Mouse (Mus musculus): ENCODE data around the gene Nphp4. TPM values are rescaled to one million over a fixed set of nuclear protein-coding genes. Genes with fewer than 3 reads are reported as not detected.

Gene Nphp4
- polyA plus RNA-seq, 1 experiment from 2014 or later, result 4.0 TPM

DNA sequence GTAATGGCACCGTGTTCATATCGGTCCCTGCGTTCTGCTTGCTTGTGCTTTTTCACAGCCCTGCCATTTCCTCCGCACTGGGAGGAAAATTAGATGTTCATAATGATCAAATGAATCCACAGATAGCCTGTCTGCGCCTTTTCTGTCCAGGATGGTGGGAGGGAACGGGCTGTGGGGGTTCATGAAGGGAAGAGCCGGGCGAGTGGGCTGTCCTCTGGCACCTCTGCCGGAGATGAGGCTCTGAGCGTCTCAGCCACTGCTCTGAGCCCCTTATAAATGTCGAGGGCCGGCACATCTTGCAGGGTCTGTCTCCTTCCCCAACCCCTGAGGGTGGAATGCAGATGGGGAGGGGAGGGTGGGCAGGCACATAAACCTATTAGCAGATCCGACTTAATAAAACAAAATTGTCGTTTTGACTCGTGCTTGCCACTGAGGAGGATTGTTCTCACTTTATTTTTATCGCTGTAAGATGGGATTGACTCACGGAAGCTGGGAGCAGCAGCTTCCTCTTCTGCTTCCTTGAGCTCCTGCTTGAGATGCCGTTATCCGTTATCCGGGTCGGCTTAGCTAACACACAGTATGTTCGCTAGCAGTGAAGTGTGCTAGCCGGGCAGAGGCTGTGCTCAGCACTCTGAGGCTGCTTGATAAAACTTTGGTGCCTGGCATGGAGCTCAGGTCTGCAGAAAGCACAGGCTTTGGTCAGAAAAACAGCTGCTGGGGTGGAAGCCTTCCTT lies 92.3 kb downstream of the Nphp4 start:
- H3K9ac ChIP-seq (ENCODE audit: low read length), result no peak overlapping the region
- no peak overlapping the region for H3K27ac ChIP-seq (ENCODE audit: low read length)
- no peaks in the 10 kb centered on the region for H3K27me3 ChIP-seq (ENCODE audit: control insufficient read depth, insufficient read depth, low read depth, low read length)
- no peaks in the 10 kb centered on the region for H3K4me1 ChIP-seq (replicated peaks; ENCODE audit: control insufficient read depth, insufficient read depth, low read length)
- 34% methylated on average over 23 of the region's 23 CpGs for WGBS
- no peak overlapping the region for H3K4me3 ChIP-seq (ENCODE audit: low read length)
- ATAC-seq (ENCODE audit: low read depth), result no peak
- H3K9me3 ChIP-seq (ENCODE audit: control insufficient read depth, low read length), result no peaks in the 10 kb centered on the region
- H3K4me2 ChIP-seq (ENCODE audit: low read depth, low read length), result no peak overlapping the region
- H3K36me3 ChIP-seq (ENCODE audit: control insufficient read depth, insufficient read depth, low read length), result no peaks in the 10 kb centered on the region

DNA sequence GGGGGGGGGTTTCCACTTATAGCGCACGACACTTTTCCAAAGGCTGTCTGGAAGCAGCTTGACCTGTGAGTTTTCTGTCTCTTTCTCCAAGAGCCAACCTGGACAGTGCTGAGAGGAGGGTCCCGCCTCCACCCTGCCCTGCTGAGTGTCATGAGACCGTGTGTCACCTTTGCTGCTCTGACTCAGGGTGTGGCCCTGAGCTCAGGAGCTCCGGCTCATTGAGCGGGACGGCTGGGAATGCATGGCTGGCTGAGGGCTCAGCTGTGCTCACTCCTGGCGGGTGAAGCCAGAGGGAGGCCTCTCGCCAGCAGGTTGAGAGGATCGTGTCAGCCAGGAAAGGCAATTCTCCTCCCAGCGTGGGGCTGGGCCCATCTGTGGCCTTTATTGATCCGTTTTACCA lies 97.8 kb downstream of the Nphp4 start:
- Histone ChIP-seq H3K9ac (ENCODE audit: low read length) (no peak overlapping the region), H3K27me3 (ENCODE audit: control insufficient read depth, insufficient read depth, low read depth, low read length) (no peaks in the 10 kb centered on the region), H3K27ac (ENCODE audit: low read length) (no peak overlapping the region), H3K9me3 (ENCODE audit: control insufficient read depth, low read length) (no peaks in the 10 kb centered on the region), H3K4me2 (ENCODE audit: low read depth, low read length) (no peak overlapping the region), H3K4me1 (replicated peaks; ENCODE audit: control insufficient read depth, insufficient read depth, low read length) (no peaks in the 10 kb centered on the region), H3K36me3 (ENCODE audit: control insufficient read depth, insufficient read depth, low read length) (no peaks in the 10 kb centered on the region), H3K4me3 (ENCODE audit: low read length) (no peak overlapping the region)
- 53% methylated on average over 12 of the region's 12 CpGs for WGBS
- no peak for ATAC-seq (ENCODE audit: low read depth)

DNA sequence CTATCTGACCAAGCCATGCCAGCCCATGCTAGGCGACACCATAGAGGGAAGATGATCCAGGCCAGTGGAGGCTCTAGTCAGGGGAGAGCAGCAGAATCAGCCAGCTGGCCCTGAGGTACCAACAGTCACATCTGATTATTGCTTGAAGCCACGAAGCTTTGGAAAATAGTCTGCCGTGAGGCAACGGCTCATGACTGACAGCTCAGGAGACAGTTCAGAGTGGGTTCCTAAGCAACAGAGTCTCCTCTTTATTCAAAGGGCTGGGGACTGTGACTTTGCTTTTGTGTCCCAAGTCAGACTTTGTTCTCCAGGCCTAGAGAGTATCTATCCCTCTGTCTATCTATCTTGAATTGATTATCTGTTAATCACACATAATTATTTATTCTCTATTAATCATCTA lies 100.3 kb downstream of the Nphp4 start:
- Histone ChIP-seq H3K4me2 (ENCODE audit: low read depth, low read length) (no peak overlapping the region), H3K36me3 (ENCODE audit: control insufficient read depth, insufficient read depth, low read length) (no peaks in the 10 kb centered on the region), H3K9ac (ENCODE audit: low read length) (no peak overlapping the region), H3K4me3 (ENCODE audit: low read length) (no peak overlapping the region), H3K9me3 (ENCODE audit: control insufficient read depth, low read length) (no peaks in the 10 kb centered on the region), H3K27ac (ENCODE audit: low read length) (no peak overlapping the region), H3K27me3 (ENCODE audit: control insufficient read depth, insufficient read depth, low read depth, low read length) (no peaks in the 10 kb centered on the region), H3K4me1 (replicated peaks; ENCODE audit: control insufficient read depth, insufficient read depth, low read length) (no peaks in the 10 kb centered on the region)
- 63% methylated on average over 4 of the region's 4 CpGs for WGBS
- no peak for ATAC-seq (ENCODE audit: low read depth)

DNA sequence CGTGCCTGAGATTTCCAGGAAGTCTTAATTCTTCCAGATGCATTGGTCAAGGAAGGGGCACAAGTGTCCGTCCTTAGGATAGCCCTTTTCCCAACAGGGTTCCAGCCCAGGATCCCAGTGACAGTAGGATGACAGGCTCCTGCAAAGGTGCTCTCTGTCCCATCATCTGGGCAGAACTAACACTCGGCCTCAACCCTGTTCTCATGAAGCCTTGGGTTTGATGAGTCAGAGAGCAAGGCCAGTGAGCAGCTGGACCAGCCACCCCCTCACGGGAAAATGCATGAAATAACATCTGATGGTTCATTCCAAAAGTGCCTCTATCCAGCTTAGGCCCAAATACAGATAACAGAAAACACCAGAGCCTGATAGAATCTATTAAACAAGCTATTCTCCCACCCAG lies 103.5 kb downstream of the Nphp4 start:
- ATAC-seq (ENCODE audit: low read depth), result no peak
- Histone ChIP-seq H3K4me1 (replicated peaks; ENCODE audit: control insufficient read depth, insufficient read depth, low read length) (no peaks in the 10 kb centered on the region), H3K27me3 (ENCODE audit: control insufficient read depth, insufficient read depth, low read depth, low read length) (no peaks in the 10 kb centered on the region), H3K9me3 (ENCODE audit: control insufficient read depth, low read length) (no peaks in the 10 kb centered on the region), H3K36me3 (ENCODE audit: control insufficient read depth, insufficient read depth, low read length) (no peaks in the 10 kb centered on the region), H3K27ac (ENCODE audit: low read length) (no peak overlapping the region), H3K4me2 (ENCODE audit: low read depth, low read length) (no peak overlapping the region), H3K4me3 (ENCODE audit: low read length) (no peak overlapping the region), H3K9ac (ENCODE audit: low read length) (no peak overlapping the region)
- 57% methylated on average over 4 of the region's 4 CpGs for WGBS

DNA sequence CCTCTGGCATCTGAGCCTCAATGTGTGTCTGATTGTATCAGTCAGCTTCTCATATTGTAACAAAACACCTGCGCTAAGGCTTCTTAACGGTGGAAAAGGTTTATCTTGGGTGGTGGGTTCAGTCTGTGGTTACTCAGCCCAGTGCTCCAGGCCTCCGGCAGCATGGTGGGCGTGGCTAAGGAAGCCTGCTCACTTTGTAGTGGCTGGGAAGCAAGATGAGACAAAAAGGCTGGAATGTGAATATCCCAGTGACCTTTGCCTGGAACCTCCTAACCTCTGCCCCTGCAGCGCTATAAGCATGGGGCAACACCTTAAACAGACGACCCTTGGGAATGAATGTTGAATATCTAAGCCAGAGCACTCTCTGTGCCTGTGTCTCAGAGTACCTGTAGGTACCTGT lies 105.7 kb downstream of the Nphp4 start:
- Histone ChIP-seq H3K4me2 (ENCODE audit: low read depth, low read length) (no peak overlapping the region), H3K36me3 (ENCODE audit: control insufficient read depth, insufficient read depth, low read length) (no peaks in the 10 kb centered on the region), H3K4me1 (replicated peaks; ENCODE audit: control insufficient read depth, insufficient read depth, low read length) (no peaks in the 10 kb centered on the region), H3K27me3 (ENCODE audit: control insufficient read depth, insufficient read depth, low read depth, low read length) (no peaks in the 10 kb centered on the region), H3K9ac (ENCODE audit: low read length) (no peak overlapping the region), H3K4me3 (ENCODE audit: low read length) (no peak overlapping the region), H3K27ac (ENCODE audit: low read length) (no peak overlapping the region), H3K9me3 (ENCODE audit: control insufficient read depth, low read length) (no peaks in the 10 kb centered on the region)
- no peak for ATAC-seq (ENCODE audit: low read depth)
- 32% methylated on average over 6 of the region's 6 CpGs for WGBS

DNA sequence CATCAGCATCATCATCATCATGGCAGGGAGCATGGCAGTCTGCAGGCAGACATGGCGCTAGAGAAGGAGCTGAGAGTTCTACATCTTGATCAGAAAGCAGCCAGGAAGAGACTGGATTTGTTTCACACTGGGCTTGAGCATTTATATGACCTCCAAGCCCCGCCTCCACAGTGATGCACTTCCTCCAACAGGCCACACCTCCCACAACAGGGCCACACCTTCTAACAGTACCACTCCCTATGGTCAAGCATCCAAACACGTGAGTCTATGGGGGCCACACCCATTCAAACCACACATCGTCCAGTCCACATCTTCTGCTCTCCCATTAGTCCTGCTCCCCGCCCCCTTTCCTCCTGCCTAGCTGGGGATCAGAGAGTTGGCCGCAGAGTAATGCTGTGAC lies 107.1 kb downstream of the Nphp4 start:
- Histone ChIP-seq H3K9me3 (ENCODE audit: control insufficient read depth, low read length) (no peaks in the 10 kb centered on the region), H3K4me1 (replicated peaks; ENCODE audit: control insufficient read depth, insufficient read depth, low read length) (no peaks in the 10 kb centered on the region), H3K4me3 (ENCODE audit: low read length) (no peak overlapping the region), H3K9ac (ENCODE audit: low read length) (no peak overlapping the region), H3K4me2 (ENCODE audit: low read depth, low read length) (no peak overlapping the region), H3K27me3 (ENCODE audit: control insufficient read depth, insufficient read depth, low read depth, low read length) (no peaks in the 10 kb centered on the region), H3K27ac (ENCODE audit: low read length) (no peak overlapping the region), H3K36me3 (ENCODE audit: control insufficient read depth, insufficient read depth, low read length) (no peaks in the 10 kb centered on the region)
- no peak for ATAC-seq (ENCODE audit: low read depth)
- WGBS, result 61% methylated on average over 6 of the region's 6 CpGs

DNA sequence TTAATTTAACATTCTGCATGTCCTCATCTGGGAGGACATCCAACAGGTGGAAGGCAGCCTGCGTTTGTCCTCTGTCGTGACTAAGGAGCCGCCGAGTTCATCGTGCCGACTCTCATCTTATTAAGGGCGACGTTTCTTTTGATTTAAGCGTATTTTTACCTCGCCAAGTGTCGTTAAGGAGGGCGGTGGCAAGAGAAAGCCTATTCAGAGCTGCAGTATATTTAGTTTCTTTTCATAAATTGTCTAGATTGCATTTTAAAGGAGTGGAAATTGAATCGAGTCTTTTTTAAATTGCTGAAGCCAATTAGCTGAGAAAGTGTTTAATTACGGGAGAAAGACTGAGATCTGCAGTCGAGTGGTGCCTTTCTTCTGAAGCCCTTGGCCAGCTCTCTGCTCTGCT lies 109.0 kb downstream of the Nphp4 start:
- Histone ChIP-seq H3K4me1 (replicated peaks; ENCODE audit: control insufficient read depth, insufficient read depth, low read length) (no peaks in the 10 kb centered on the region), H3K9ac (ENCODE audit: low read length) (no peak overlapping the region), H3K4me2 (ENCODE audit: low read depth, low read length) (no peak overlapping the region), H3K27me3 (ENCODE audit: control insufficient read depth, insufficient read depth, low read depth, low read length) (no peaks in the 10 kb centered on the region), H3K36me3 (ENCODE audit: control insufficient read depth, insufficient read depth, low read length) (no peaks in the 10 kb centered on the region), H3K27ac (ENCODE audit: low read length) (no peak overlapping the region), H3K9me3 (ENCODE audit: control insufficient read depth, low read length) (no peaks in the 10 kb centered on the region), H3K4me3 (ENCODE audit: low read length) (no peak overlapping the region)
- no peak for ATAC-seq (ENCODE audit: low read depth)
- 76% methylated on average over 15 of the region's 15 CpGs for WGBS

DNA sequence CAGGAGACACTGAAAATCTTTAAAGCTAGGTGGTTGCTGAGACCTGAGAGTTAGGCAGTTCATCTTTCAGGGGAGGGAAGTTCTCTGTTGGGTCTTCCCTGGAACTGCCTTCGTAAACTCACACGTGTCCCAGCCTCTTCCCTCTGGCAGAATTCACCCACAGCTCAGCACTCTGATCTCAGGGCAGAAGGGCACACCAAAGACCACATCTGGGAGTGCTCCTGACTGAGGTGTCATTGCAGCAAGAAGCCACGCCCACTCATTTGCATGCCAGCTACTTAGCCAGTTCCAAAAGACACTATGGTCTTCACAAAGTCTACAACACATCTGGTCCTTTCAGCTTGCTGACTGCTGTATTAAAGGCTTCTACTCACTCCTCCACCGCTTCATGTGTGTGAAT lies 109.7 kb downstream of the Nphp4 start:
- no peaks in the 10 kb centered on the region for H3K4me1 ChIP-seq (replicated peaks; ENCODE audit: control insufficient read depth, insufficient read depth, low read length)
- no peaks in the 10 kb centered on the region for H3K27me3 ChIP-seq (ENCODE audit: control insufficient read depth, insufficient read depth, low read depth, low read length)
- H3K36me3 ChIP-seq (ENCODE audit: control insufficient read depth, insufficient read depth, low read length), result no peaks in the 10 kb centered on the region
- WGBS, result 27% methylated on average over 4 of the region's 4 CpGs
- H3K4me2 ChIP-seq (ENCODE audit: low read depth, low read length), result no peak overlapping the region
- H3K4me3 ChIP-seq (ENCODE audit: low read length), result no peak overlapping the region
- H3K27ac ChIP-seq (ENCODE audit: low read length), result no peak overlapping the region
- H3K9me3 ChIP-seq (ENCODE audit: control insufficient read depth, low read length), result no peaks in the 10 kb centered on the region
- no peak for ATAC-seq (ENCODE audit: low read depth)
- no peak overlapping the region for H3K9ac ChIP-seq (ENCODE audit: low read length)

DNA sequence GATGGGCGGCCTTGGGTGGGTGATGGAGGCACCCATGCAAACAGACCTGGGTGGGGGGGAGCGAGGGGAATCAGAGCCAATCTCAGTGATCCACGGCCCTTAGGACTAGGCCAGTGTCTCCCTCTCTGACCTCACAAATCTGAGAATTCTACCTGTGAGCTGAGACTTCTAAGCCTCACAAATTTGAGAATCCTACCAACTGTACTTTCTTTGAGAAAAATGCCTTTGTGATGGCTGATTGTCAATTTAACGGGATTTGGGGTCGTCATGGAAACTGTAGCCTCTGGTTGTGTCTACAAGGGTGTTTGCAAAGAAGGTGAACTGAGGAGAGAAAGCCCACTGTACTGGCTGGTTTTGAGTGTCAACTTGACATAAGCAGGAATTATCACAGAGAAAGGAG lies 127.8 kb downstream of the Nphp4 start:
- Histone ChIP-seq H3K9ac (ENCODE audit: low read length) (no peak overlapping the region), H3K27me3 (ENCODE audit: control insufficient read depth, insufficient read depth, low read depth, low read length) (no peaks in the 10 kb centered on the region), H3K4me2 (ENCODE audit: low read depth, low read length) (no peak overlapping the region), H3K4me1 (replicated peaks; ENCODE audit: control insufficient read depth, insufficient read depth, low read length) (no peaks in the 10 kb centered on the region), H3K4me3 (ENCODE audit: low read length) (no peak overlapping the region), H3K9me3 (ENCODE audit: control insufficient read depth, low read length) (no peaks in the 10 kb centered on the region), H3K36me3 (ENCODE audit: control insufficient read depth, insufficient read depth, low read length) (no peaks in the 10 kb centered on the region), H3K27ac (ENCODE audit: low read length) (no peak overlapping the region)
- no peak for ATAC-seq (ENCODE audit: low read depth)
- 80% methylated on average over 5 of the region's 5 CpGs for WGBS

DNA sequence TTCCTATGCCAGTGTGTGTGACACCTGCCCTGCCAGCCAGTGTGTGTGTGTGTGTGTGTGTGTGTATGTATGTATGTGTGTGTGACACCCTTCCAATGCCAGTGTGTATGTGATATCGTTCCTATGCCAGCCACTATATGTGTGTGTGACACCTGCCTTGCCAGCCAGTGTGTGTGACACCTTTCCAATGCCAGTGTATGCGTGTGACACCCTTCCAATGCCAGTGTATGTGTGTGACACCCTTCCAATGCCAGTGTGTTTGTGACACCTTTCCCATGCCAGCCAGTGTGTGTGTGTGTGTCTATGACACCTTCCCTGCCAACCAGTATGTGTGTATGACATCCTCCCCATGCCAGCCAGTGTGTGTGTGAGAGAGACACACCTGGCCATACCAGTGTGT lies 132.7 kb downstream of the Nphp4 start:
- Histone ChIP-seq H3K4me3 (ENCODE audit: low read length) (no peak overlapping the region), H3K36me3 (ENCODE audit: control insufficient read depth, insufficient read depth, low read length) (no peaks in the 10 kb centered on the region), H3K9ac (ENCODE audit: low read length) (no peak overlapping the region), H3K27me3 (ENCODE audit: control insufficient read depth, insufficient read depth, low read depth, low read length) (no peaks in the 10 kb centered on the region), H3K4me1 (replicated peaks; ENCODE audit: control insufficient read depth, insufficient read depth, low read length) (no peaks in the 10 kb centered on the region), H3K27ac (ENCODE audit: low read length) (no peak overlapping the region), H3K9me3 (ENCODE audit: control insufficient read depth, low read length) (no peaks in the 10 kb centered on the region), H3K4me2 (ENCODE audit: low read depth, low read length) (no peak overlapping the region)
- no peak for ATAC-seq (ENCODE audit: low read depth)
- 73% methylated on average over 2 of the region's 2 CpGs for WGBS
